Mouse (Mus musculus) heart, adult 2 months (tissue): Measurements from ENCODE around the gene S100a11. TPM values are rescaled to one million over a fixed set of nuclear protein-coding genes. Genes with fewer than 3 reads are reported as not detected.
A peak's percentile ranks its signal among the peaks of the same experiment; 100 is the strongest.

Experiments
- DNase-seq, 2 experiments: peaks; one replicate each; pipeline ENCODE4 v3.0.0; 2021
- H3K27ac ChIP-seq: fragments of 200-600 bp; 2 replicates; pipeline ENCODE4 v1.8.1; 2022
- H3K27me3 ChIP-seq: fragments of 200-500 bp; 2 replicates; pipeline ENCODE4 v1.6.1; 2012; ENCODE audit warnings: mild to moderate bottlenecking, low read length, inconsistent platforms, mixed read lengths; ENCODE audit not compliant: control insufficient read depth, insufficient read depth
- H3K36me3 ChIP-seq: fragments of 200-500 bp; 2 replicates; pipeline ENCODE4 v1.6.1; 2012; ENCODE audit warnings: low read length, inconsistent platforms; ENCODE audit not compliant: control insufficient read depth, insufficient read depth
- H3K4me1 ChIP-seq: fragments of 200-500 bp; 2 replicates; pipeline ENCODE4 v1.6.1; 2011; ENCODE audit warnings: low read length; ENCODE audit not compliant: control insufficient read depth, insufficient read depth
- H3K4me3 ChIP-seq: fragments of 200-600 bp; 2 replicates; pipeline ENCODE4 v1.8.1; 2022
- H3K79me2 ChIP-seq: fragments of 200-500 bp; replicated peaks from 2 replicates; pipeline ENCODE4 v1.6.1; 2012; ENCODE audit warnings: mild to moderate bottlenecking, inconsistent platforms, low read length, moderate library complexity, mixed read lengths; ENCODE audit not compliant: control insufficient read depth, insufficient read depth
- H3K9ac ChIP-seq: fragments of 200-500 bp; 2 replicates; pipeline ENCODE4 v1.6.1; 2012; ENCODE audit warnings: low read depth, mild to moderate bottlenecking, control low read depth, inconsistent platforms, low read length, mixed read lengths
- CTCF ChIP-seq: fragments of 200-600 bp; IDR thresholded peaks from 2 replicates; pipeline ENCODE4 v1.8.1; 2022; ENCODE audit warnings: antibody characterized with exemption, mild to moderate bottlenecking, moderate library complexity
- EP300 ChIP-seq: fragments of 200-500 bp; IDR thresholded peaks from 2 replicates; pipeline ENCODE4 v1.6.1; 2011; ENCODE audit warnings: low read depth, low read length, control low read depth; ENCODE audit not compliant: insufficient read depth
- POLR2A ChIP-seq: fragments of 200-500 bp; IDR thresholded peaks from 2 replicates; pipeline ENCODE4 v1.6.1; 2011; ENCODE audit warnings: mild to moderate bottlenecking, low read depth, low read length, control low read depth; ENCODE audit not compliant: insufficient read depth
- WGBS: fragments of 180-500 bp; shearing (Covaris S2); methylation state at CpG from one replicate; pipeline ENCODE4 v1.1.7; 2018; 5-methylcytosine and 5-hydroxymethylcytosine counted together
- intact Hi-C: fragments of 180-260 bp; cut with DNase I; formaldehyde crosslinking; loops from one replicate; pipeline ENCODE4 v1.15.1; 2025
- polyA plus RNA-seq: library from polyadenylated mRNA; depleted of rRNA; stranded (reverse); fragments of >200 nt; gene quantifications from 2 replicates; pipeline ENCODE4 v1.2.3, GENCODE M21; 2012
- total RNA-seq, 2 experiments: library from RNA; stranded (reverse); gene quantifications; 2 replicates each; pipeline ENCODE4 v1.2.3; 2021

Gene S100a11
- total and polyA plus RNA-seq, 3 experiments: 72.5 to 99.1 (median 73.7) TPM

DNA sequence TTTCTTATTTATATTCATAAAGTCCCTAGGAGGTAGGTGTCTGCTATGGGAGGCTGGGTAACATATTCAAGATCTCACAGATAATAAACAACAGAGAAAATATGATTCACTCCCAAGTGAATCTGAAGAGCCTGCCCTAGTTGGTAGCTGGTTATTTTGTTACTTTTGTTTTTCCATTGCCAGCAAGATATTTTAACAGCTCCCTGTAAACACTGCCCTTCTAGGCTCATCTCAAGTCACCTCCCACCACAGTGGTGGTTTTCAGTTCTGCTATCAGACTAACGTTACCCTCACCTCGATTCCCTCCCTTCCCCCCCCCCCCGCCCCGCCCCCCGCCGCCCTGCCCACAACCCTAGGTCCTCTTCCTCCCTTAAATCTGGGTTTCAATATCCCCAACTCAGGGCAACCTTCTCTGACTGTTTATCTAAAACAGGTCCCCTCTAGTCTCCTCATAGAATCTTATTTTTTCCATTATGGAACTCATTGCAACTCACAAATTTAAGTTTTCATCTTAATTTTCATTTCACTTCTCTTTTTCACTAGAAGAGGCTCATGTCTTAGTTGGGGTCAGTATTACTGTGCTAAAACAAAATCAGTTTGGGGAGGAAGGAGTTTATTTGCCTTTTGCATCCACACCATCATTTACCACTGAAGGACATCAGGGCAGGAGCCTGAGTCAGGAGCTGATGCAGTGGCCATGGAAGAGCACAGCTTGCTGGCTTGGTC, 28.4 kb downstream of the S100a11 start:
- H3K9ac ChIP-seq: no peak overlapping the region
- H3K36me3 ChIP-seq: no peaks in the 10 kb centered on the region
- H3K27ac ChIP-seq: no peak overlapping the region; the same call in 1 of the 2 replicates
- no peak overlapping the region for H3K4me3 ChIP-seq
- H3K79me2 ChIP-seq: no peaks in the 10 kb centered on the region
- no peaks in the 10 kb centered on the region; the same call in 1 of the 2 replicates for H3K4me1 ChIP-seq
- DNase-seq: no peak
- H3K27me3 ChIP-seq: no peaks in the 10 kb centered on the region
- intact Hi-C loops: no loop called here
- TF ChIP-seq POLR2A: no peak
- no peak for TF ChIP-seq EP300
- TF ChIP-seq CTCF: no peak
- WGBS: 72% methylated on average over 6 of the region's 6 CpGs

DNA sequence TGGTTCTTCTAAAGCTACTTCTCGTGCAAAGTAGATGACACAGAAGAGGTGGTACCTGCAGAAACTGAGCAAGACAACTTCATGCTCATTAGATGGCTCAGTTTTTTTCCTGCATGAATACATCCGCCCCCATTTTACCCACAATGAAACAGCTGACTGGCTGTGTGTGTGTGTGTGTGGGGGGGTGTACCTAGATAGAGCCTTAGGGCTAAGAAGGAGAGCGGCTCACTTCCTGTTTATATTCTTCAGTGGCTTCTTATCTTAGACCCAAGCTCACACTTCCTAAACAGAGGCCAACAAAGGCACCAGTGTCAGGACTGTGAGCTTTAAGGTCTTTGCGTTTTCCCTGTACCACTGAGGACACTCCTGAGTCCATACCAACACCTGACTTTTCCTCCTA, 29.7 kb downstream of the S100a11 start:
- Histone ChIP-seq H3K4me1 (peaks cover 5% of the 10 kb centered on the region; the same call in 1 of the 2 replicates), H3K27me3 (no peaks in the 10 kb centered on the region), H3K27ac (no peak overlapping the region), H3K4me3 (no peak overlapping the region), H3K36me3 (no peaks in the 10 kb centered on the region), H3K9ac (no peak overlapping the region), H3K79me2 (no peaks in the 10 kb centered on the region)
- TF ChIP-seq POLR2A: no peak
- no peak for TF ChIP-seq CTCF
- TF ChIP-seq EP300: no peak
- DNase-seq: no peak
- WGBS: 47% methylated on average over 4 of the region's 4 CpGs
- intact Hi-C loops: no loop called here

DNA sequence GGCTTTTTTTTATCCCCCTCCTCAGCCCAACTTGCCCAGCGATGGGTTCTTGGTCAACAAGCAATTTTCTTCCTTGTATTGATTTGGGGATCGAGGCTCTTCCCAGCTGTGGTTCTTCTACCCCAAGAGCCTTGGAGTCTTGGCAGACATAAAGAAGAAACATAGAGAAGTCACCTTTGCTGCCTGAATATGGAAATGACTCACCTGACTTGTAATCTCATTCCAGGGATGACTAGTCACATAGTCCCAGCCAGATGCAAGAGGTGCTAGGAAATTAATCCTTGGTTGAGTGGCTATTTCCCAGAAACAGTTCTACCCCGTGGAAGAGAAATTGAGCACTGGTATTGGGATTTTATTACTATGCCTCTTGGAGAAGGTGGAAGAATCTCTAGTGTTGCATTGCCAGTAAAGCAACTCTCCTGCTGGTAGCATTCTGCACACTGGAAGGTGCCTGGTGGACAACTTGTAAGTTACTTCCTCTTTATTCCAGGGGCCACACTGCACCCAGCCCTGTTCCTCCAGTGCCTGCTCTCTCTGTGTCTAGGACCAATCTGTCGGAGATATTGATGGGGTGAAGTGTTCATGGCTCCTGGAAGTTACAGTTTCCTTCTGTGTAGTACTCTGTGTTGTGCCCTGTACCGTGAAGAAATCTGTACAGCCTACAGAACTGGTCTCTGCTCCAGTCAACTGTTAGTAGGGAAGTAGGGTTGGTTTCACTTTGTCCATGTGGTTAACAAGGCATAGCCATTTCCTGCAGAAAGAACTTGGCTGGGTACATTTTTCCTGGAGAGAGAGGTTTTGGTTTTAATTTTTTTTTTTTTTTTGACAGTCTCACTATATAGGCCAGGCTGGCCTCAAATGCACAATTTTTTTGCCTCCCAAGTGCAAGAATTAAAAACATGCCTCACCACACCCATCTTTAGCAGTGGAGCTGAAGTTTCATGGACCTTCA, 31.9 kb downstream of the S100a11 start:
- no peak for DNase-seq
- Histone ChIP-seq H3K4me1 (peaks cover 8% of the 10 kb centered on the region), H3K36me3 (peaks cover 3% of the 10 kb centered on the region; the same call in 1 of the 2 replicates), H3K27me3 (no peaks in the 10 kb centered on the region), H3K27ac (no peak overlapping the region; the same call in 1 of the 2 replicates), H3K79me2 (no peaks in the 10 kb centered on the region), H3K9ac (no peak overlapping the region), H3K4me3 (no peak overlapping the region)
- TF ChIP-seq CTCF (no peak), POLR2A (no peak), EP300 (no peak)
- WGBS: 80% methylated on average over 5 of the region's 5 CpGs
- intact Hi-C loops: loop anchor here (2.0 kb wide), 1 partner anchor 43 kb away; no protein-coding TSS in a partner anchor

DNA sequence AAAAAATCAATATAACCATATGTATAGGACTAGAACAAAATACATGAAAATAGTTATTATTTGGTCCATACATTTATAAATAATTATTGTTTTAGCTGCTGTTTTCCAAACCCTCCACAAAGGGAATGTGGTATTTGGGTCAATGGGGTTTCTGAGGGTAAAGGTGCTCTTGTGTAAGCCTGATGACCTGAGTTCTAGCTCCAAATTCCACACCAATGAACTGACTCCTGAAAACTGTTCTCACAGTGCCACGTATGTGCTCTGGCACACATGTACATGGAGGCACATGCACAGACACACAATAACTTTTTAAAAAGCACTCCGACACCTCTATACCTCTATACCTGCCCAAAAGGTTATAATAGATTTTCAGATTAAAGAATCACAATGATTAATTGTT, 33.0 kb downstream of the S100a11 start:
- DNase-seq: no peak
- H3K36me3 ChIP-seq: peaks cover 11% of the 10 kb centered on the region
- 93% methylated on average over 2 of the region's 2 CpGs for WGBS
- H3K9ac ChIP-seq: no peak overlapping the region
- no peak for TF ChIP-seq POLR2A
- no peak for TF ChIP-seq CTCF
- no peak for TF ChIP-seq EP300
- intact Hi-C loops: loop anchor here (2.0 kb wide), 1 partner anchor 41 kb away; no protein-coding TSS in a partner anchor
- no peaks in the 10 kb centered on the region for H3K79me2 ChIP-seq
- no peak overlapping the region; the same call in 1 of the 2 replicates for H3K27ac ChIP-seq
- peaks cover 12% of the 10 kb centered on the region for H3K4me1 ChIP-seq
- no peaks in the 10 kb centered on the region for H3K27me3 ChIP-seq
- H3K4me3 ChIP-seq: no peak overlapping the region

DNA sequence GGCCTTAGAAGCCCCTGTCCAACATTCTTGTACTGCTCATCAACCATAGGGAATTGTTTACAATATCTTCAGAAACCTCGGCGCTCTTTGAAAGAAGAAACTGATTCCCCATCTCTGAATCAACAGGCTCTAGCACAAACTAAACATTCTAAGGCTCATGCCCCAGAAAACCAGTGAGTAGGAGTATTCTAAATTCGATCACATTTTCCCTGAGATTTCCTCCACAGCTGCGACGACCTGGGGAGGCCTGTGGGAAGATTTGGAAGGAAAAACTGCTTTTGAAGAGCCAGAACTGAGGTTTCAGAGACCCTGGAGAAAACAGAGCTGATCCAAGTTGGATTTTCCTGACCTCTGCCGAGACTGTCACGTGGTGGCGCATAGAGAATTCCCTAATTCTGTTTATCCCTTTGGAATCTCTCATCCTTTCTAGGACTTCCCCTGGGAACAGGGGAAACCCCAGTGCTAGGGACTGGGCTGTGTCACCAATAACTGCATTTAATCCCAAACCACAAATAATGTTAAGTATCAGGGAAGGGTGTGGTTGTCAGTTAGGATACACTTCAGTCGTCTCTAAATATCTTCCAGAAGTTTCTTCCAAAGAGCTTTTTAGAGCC, 33.6 kb downstream of the S100a11 start:
- peak overlapping the region; percentile 91 for H3K27ac ChIP-seq

More for the DNA sequence above, 33.6 kb downstream of the S100a11 start:
- Histone ChIP-seq H3K36me3 (peaks cover 16% of the 10 kb centered on the region), H3K79me2 (no peaks in the 10 kb centered on the region; the same call in 1 of the 2 replicates), H3K9ac (no peak overlapping the region), H3K4me3 (peak overlapping the region; percentile 43), H3K4me1 (peaks cover 15% of the 10 kb centered on the region), H3K27me3 (no peaks in the 10 kb centered on the region)
- TF ChIP-seq EP300 (no peak), POLR2A (no peak), CTCF (no peak)
- WGBS: 45% methylated on average over 9 of the region's 9 CpGs
- intact Hi-C loops: loop anchor here (2.0 kb wide), 1 partner anchor 41 kb away; no protein-coding TSS in a partner anchor
- DNase-seq: peak; percentile 42 to 51
